Mouse (Mus musculus) embryonic facial prominence, embryonic 11.5 days (tissue): Measurements from ENCODE around the gene Tle2. TPM values are rescaled to one million over a fixed set of nuclear protein-coding genes. Genes with fewer than 3 reads are reported as not detected.

Experiments used
- ATAC-seq: fragments of 200-750 bp; cut with Nextera tagmentation; replicated peaks from 2 replicates; pipeline ENCODE4 v1.8.0; 2017; ENCODE audit warnings: low read depth; ENCODE audit not compliant: insufficient number of reproducible peaks, low FRiP score, low TSS enrichment
- DNase-seq: peaks from one replicate; pipeline ENCODE4 v3.0.0-alpha.2; 2015; ENCODE audit warnings: low spot score
- H3K27ac ChIP-seq: fragments of 300-500 bp; sonication (generic); replicated peaks from 2 replicates; pipeline ENCODE4 v1.5.1; 2014; ENCODE audit warnings: mild to moderate bottlenecking, low read depth, low read length, control low read depth
- H3K27me3 ChIP-seq: fragments of 300-500 bp; sonication (generic); 2 replicates; pipeline ENCODE4 v1.6.1; 2014; ENCODE audit warnings: mild to moderate bottlenecking, low read length, moderate library complexity, mixed read lengths; ENCODE audit not compliant: control insufficient read depth, insufficient read depth
- H3K36me3 ChIP-seq: fragments of 300-500 bp; sonication (generic); replicated peaks from 2 replicates; pipeline ENCODE4 v1.6.1; 2014; ENCODE audit warnings: low read depth, mild to moderate bottlenecking, low read length, moderate library complexity, mixed read lengths; ENCODE audit not compliant: control insufficient read depth, insufficient read depth
- H3K4me1 ChIP-seq: fragments of 300-500 bp; sonication (generic); 2 replicates; pipeline ENCODE4 v1.6.1; 2014; ENCODE audit warnings: low read length, mixed read lengths; ENCODE audit not compliant: control insufficient read depth, insufficient read depth
- H3K4me2 ChIP-seq: fragments of 300-500 bp; sonication (generic); 2 replicates; pipeline ENCODE4 v1.6.1; 2014; ENCODE audit warnings: low read depth, mild to moderate bottlenecking, control low read depth, low read length, moderate library complexity
- H3K4me3 ChIP-seq: fragments of 300-500 bp; sonication (generic); 2 replicates; pipeline ENCODE4 v1.5.1; 2014; ENCODE audit warnings: low read depth, low read length, control low read depth
- H3K9ac ChIP-seq: fragments of 300-500 bp; sonication (generic); replicated peaks from 2 replicates; pipeline ENCODE4 v1.6.1; 2014; ENCODE audit warnings: mild to moderate bottlenecking, control low read depth, low read length
- H3K9me3 ChIP-seq: fragments of 300-500 bp; sonication (generic); replicated peaks from 2 replicates; pipeline ENCODE4 v1.6.1; 2016; ENCODE audit warnings: mild to moderate bottlenecking, low read length, inconsistent platforms, mixed read lengths; ENCODE audit not compliant: control insufficient read depth
- WGBS: fragments of 180-500 bp; shearing (Covaris S2); extraction: QIAGEN DNeasy Blood & Tissue Kit; methylation state at CpG from one replicate; pipeline ENCODE4 v1.1.7; 2014; 5-methylcytosine and 5-hydroxymethylcytosine counted together
- polyA plus RNA-seq: library from polyadenylated mRNA; unstranded; fragments of >200 nt; fragmentation: Nextera tagmentation; extraction: Ambion mirVana; gene quantifications from 2 replicates; pipeline ENCODE4 v1.2.1, GENCODE M21; 2014

Tle2 gene
- polyA plus RNA-seq, 1 experiment from 2014 or later = 14.1 TPM

- Histone ChIP-seq H3K27ac (no peak overlapping the region), H3K36me3 (peaks cover 6% of the 10 kb centered on the region), H3K9ac (no peak overlapping the region), H3K4me1 (peaks cover 3% of the 10 kb centered on the region), H3K4me2 (no peak overlapping the region), H3K27me3 (no peaks in the 10 kb centered on the region), H3K9me3 (no peaks in the 10 kb centered on the region), H3K4me3 (no peak overlapping the region)
- WGBS = 62% methylated on average over 8 of the region's 8 CpGs
- ATAC-seq (no peak), DNase-seq (no peak)
These were observed 49.1 kb downstream of the Tle2 start for GRCm38 (mm10) chr10:81623441-81623840.

DNA sequence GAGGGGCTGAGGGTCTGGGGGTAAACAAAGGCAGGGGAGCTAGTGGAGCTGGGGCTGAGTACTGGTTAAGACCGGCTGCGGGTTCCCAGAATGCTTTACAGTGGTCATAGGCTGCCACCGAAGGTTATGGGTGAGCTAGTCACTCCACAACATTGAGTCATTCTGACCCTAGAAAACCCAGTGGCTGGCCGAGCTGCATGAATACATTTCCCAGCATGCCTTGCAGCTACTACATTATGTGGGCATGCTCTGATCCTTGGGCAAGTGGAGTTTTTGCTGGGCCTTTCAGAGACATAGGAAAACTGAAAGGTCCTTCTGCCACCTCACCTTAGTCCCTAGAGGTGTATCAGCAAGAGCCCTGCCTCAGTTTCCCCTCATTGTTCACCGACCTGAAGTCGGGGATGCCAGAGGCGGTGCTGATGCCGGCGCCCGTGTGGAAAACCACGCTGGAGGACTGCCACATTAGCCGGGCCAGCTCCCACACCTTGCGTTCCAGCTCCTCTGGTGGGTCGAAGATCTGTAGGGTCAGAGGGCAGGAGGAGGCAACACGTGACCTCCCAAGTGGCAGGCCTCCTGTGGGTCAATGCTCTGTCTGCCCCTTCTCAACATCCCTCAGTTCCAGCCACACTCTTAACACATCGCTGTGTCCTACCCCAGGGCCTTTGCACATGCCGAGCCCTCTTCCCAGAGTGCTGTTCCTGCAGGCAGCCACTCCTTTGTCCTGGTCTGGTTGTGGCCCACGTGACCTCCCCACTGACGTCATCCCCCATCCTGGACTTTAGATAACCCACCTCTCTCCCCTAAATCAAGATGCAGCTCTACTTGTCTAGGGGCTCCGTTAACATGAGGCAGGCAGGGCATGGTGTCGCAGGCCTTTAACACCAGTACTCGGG is 52.0 kb downstream of the Tle2 start:
- peaks cover 4% of the 10 kb centered on the region for H3K36me3 ChIP-seq
- H3K27me3 ChIP-seq = no peaks in the 10 kb centered on the region
- peak overlapping the region; percentile 85 for H3K9ac ChIP-seq
- peaks cover 3% of the 10 kb centered on the region for H3K4me1 ChIP-seq
- no peaks in the 10 kb centered on the region for H3K9me3 ChIP-seq
- no peak overlapping the region for H3K27ac ChIP-seq
- WGBS = 91% methylated on average over 22 of the region's 22 CpGs
- peak overlapping the region; percentile 79 for H3K4me3 ChIP-seq
- DNase-seq (no peak), ATAC-seq (0 out of 2 replicates have a peak, but pooled peaks have one; percentile 1)
- H3K4me2 ChIP-seq = peak overlapping the region; percentile 74

- H3K36me3 ChIP-seq = peaks cover 2% of the 10 kb centered on the region
- H3K4me1 ChIP-seq = peaks cover 3% of the 10 kb centered on the region
- H3K9ac ChIP-seq = peak within 1 kb of the TSS; percentile 85
- peak within 1 kb of the TSS; percentile 74 for H3K4me2 ChIP-seq
- no peaks in the 10 kb centered on the region for H3K9me3 ChIP-seq
- H3K27ac ChIP-seq = peak within 1 kb of the TSS; percentile 79
- no peaks in the 10 kb centered on the region for H3K27me3 ChIP-seq
- peak; percentile 78 for ATAC-seq
- peak; percentile 96 for DNase-seq
- H3K4me3 ChIP-seq = peak within 1 kb of the TSS; percentile 79
- whole genome bisulfite sequencing = 6% methylated on average over 40 of the region's 40 CpGs
These were observed 52.9 kb downstream of the Tle2 start, which contains the start of gene Sirt6 for GRCm38 (mm10) chr10:81626994-81627835. Sirt6 (minus strand) TSS chr10:81627797.

- H3K27ac ChIP-seq = peak overlapping the region; percentile 79
- peak overlapping the region; percentile 85 for H3K9ac ChIP-seq
- peak overlapping the region; percentile 79 for H3K4me3 ChIP-seq
- DNase-seq (no peak), ATAC-seq (no peak)
- no peaks in the 10 kb centered on the region for H3K9me3 ChIP-seq
- no peaks in the 10 kb centered on the region for H3K27me3 ChIP-seq
- peaks cover 2% of the 10 kb centered on the region for H3K36me3 ChIP-seq
- H3K4me1 ChIP-seq = peaks cover 3% of the 10 kb centered on the region
- peak overlapping the region; percentile 74 for H3K4me2 ChIP-seq
- WGBS = 70% methylated on average over 7 of the region's 7 CpGs
These were observed 53.5 kb downstream of the Tle2 start for GRCm38 (mm10) chr10:81627836-81628220.

- H3K27me3 ChIP-seq = no peaks in the 10 kb centered on the region
- H3K4me1 ChIP-seq = peaks cover 3% of the 10 kb centered on the region
- peak within 1 kb of the TSS; percentile 85 for H3K9ac ChIP-seq
- no peak for ATAC-seq
- peaks cover 2% of the 10 kb centered on the region for H3K36me3 ChIP-seq
- H3K4me2 ChIP-seq = peak within 1 kb of the TSS; percentile 74
- no peak for DNase-seq
- peak within 1 kb of the TSS; percentile 79 for H3K27ac ChIP-seq
- no peaks in the 10 kb centered on the region for H3K9me3 ChIP-seq
- 80% methylated on average over 16 of the region's 16 CpGs for WGBS
- H3K4me3 ChIP-seq = peak within 1 kb of the TSS; percentile 79
These were observed 54.0 kb downstream of the Tle2 start, which contains the start of gene Ankrd24 for GRCm38 (mm10) chr10:81628390-81628789. Ankrd24 (plus strand) TSS chr10:81628540.

DNA sequence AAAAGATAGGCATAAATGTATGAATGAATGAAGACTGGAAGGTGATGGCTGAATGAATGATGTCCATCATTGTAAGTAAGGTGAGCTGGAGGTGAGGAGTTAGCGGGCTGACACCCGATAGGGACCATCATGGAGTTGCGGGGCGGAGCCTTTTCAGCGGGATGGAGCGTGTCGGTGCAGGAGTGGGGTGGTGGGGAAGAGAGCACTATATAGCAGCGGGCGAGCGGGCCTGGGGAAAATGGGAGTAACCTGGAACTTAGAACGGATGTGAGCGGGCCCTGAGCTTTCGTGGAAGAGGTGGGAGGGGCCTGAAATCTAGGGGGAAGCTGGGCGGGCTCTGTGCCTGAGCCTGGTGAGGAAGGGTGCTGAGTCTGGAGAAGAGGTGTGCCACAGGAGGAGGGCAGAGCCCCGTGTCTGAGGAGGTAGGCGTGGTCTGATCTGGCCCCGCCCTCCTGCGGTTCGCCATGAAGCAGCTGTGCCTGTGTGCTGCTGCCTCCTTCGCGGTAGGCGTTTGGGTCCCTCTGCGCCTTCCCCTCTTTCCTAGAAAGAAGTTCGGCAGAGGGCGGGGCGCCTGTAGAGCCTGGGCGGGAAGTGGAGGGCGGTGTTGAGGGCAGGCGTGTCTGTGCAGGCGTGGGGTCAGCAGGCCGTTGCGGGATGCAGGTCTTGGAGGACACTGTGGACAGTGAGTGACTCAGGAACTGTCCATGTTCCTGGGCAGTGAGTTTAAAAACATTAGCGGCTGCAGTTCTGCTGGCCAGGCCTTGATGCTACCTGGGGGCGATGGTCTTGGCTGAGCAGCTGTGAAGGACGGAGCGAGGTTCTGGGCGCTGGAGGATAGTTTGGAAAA is 59.1 kb downstream of the Tle2 start:
- WGBS = 2% methylated on average over 37 of the region's 37 CpGs
- no peak overlapping the region for H3K27ac ChIP-seq

DNA sequence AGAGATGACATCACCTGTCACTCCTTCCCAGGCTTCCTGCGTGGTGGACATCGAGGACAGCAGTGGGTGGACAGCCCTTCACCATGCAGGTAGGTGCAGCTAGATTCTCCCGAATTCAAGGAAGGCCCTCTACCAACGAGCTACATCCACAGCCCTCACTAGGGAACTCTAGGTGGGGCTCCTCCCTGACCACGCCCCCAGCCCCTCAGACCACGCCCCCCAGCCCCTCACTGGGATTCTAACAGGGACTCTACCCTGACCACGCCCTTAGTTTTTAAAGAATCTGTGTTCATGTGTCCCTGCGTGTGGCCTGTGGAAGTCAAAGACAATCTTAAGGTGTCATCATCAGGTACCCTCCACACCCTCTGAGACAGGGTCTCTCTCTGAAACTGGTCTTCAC is 62.0 kb downstream of the Tle2 start:
- Histone ChIP-seq H3K4me3 (no peak overlapping the region), H3K27me3 (no peaks in the 10 kb centered on the region), H3K9me3 (no peaks in the 10 kb centered on the region), H3K9ac (no peak overlapping the region), H3K27ac (no peak overlapping the region), H3K4me1 (no peaks in the 10 kb centered on the region), H3K36me3 (no peaks in the 10 kb centered on the region), H3K4me2 (no peak overlapping the region)
- 23% methylated on average over 8 of the region's 8 CpGs for WGBS
- no peak for ATAC-seq
- DNase-seq = no peak

More for the DNA sequence above, 59.1 kb downstream of the Tle2 start:
- peak overlapping the region; percentile 51 for H3K9ac ChIP-seq
- no peaks in the 10 kb centered on the region for H3K4me1 ChIP-seq
- DNase-seq = peak; percentile 90
- peak; percentile 89 for ATAC-seq
- H3K9me3 ChIP-seq = no peaks in the 10 kb centered on the region
- no peaks in the 10 kb centered on the region for H3K36me3 ChIP-seq
- peak overlapping the region; percentile 30 for H3K4me3 ChIP-seq
- H3K27me3 ChIP-seq = no peaks in the 10 kb centered on the region
- peak overlapping the region; percentile 47 for H3K4me2 ChIP-seq
